Mouse (Mus musculus) stomach, embryonic 15.5 days (tissue): ENCODE results near the gene Ttll8. TPM values are rescaled to one million over a fixed set of nuclear protein-coding genes. Genes with fewer than 3 reads are reported as not detected.

Experiments used
- ATAC-seq: fragments of 200-750 bp; cut with Nextera tagmentation; 2 replicates; pipeline ENCODE4 v1.8.0; 2017; ENCODE audit warnings: low read depth, moderate number of reproducible peaks, moderate TSS enrichment; ENCODE audit not compliant: insufficient read depth, low FRiP score
- H3K27ac ChIP-seq: fragments of 300-500 bp; sonication (generic); 2 replicates; pipeline ENCODE4 v1.5.1; 2015; ENCODE audit warnings: mild to moderate bottlenecking, inconsistent platforms
- H3K27me3 ChIP-seq: fragments of 300-500 bp; sonication (generic); replicated peaks from 2 replicates; pipeline ENCODE4 v1.6.1; 2015; ENCODE audit warnings: inconsistent platforms
- H3K36me3 ChIP-seq: fragments of 300-500 bp; sonication (generic); 2 replicates; pipeline ENCODE4 v1.6.1; 2015; ENCODE audit warnings: inconsistent platforms
- H3K4me1 ChIP-seq: fragments of 300-500 bp; sonication (generic); 2 replicates; pipeline ENCODE4 v1.6.1; 2015; ENCODE audit warnings: inconsistent platforms
- H3K4me2 ChIP-seq: fragments of 300-500 bp; sonication (generic); 2 replicates; pipeline ENCODE4 v1.6.1; 2015; ENCODE audit warnings: mild to moderate bottlenecking, inconsistent platforms
- H3K4me3 ChIP-seq: fragments of 300-500 bp; sonication (generic); replicated peaks from 2 replicates; pipeline ENCODE4 v1.5.1; 2015; ENCODE audit warnings: inconsistent platforms
- H3K9ac ChIP-seq: fragments of 300-500 bp; sonication (generic); 2 replicates; pipeline ENCODE4 v1.6.1; 2015; ENCODE audit warnings: inconsistent platforms
- H3K9me3 ChIP-seq: fragments of 300-500 bp; sonication (generic); 2 replicates; pipeline ENCODE4 v1.6.1; 2016; ENCODE audit warnings: inconsistent platforms
- WGBS: fragments of 180-500 bp; shearing (Covaris S2); methylation state at CpG from one replicate; pipeline ENCODE4 v1.1.7; 2015; 5-methylcytosine and 5-hydroxymethylcytosine counted together
- polyA plus RNA-seq: library from polyadenylated mRNA; unstranded; fragments of >200 nt; fragmentation: Nextera tagmentation; extraction: Ambion mirVana; gene quantifications from 2 replicates; pipeline ENCODE4 v1.2.1, GENCODE M21; 2015

Ttll8 gene
- polyA plus RNA-seq, 1 experiment from 2014 or later, result not detected

DNA sequence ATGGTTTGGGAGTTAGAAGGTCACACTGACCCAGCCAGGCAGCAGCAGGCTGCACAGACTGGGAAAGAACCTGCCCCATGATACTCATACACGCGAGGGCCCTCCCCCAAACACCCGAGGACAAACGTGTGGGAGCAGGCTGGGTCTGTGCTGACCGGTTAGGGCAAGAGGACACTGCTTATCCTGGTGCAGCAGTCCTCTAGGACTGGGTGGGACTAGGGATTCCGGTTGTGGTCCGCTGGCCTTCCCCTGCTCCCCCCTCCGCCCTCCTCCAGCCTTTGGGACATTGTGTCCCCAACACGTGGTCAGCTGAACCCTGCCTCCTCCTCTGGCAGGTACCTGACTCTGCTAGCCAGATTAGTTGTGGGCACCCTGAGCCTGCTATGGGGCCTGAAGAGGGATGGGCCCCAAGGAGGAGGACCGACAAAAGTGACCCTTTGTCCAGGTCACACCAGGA is 78.6 kb downstream of the Ttll8 start:
- no peaks in the 10 kb centered on the region for H3K27me3 ChIP-seq
- peaks cover 6% of the 10 kb centered on the region; the same call in 1 of the 2 replicates for H3K4me1 ChIP-seq
- peak; percentile 47; the same call in 1 of the 2 replicates for ATAC-seq
- H3K4me3 ChIP-seq, result no peak overlapping the region
- 35% methylated on average over 10 of the region's 10 CpGs for WGBS
- H3K9ac ChIP-seq, result no peak overlapping the region
- no peaks in the 10 kb centered on the region for H3K9me3 ChIP-seq
- H3K4me2 ChIP-seq, result peak overlapping the region; percentile 33; the same call in 1 of the 2 replicates
- no peaks in the 10 kb centered on the region for H3K36me3 ChIP-seq
- H3K27ac ChIP-seq, result no peak overlapping the region

DNA sequence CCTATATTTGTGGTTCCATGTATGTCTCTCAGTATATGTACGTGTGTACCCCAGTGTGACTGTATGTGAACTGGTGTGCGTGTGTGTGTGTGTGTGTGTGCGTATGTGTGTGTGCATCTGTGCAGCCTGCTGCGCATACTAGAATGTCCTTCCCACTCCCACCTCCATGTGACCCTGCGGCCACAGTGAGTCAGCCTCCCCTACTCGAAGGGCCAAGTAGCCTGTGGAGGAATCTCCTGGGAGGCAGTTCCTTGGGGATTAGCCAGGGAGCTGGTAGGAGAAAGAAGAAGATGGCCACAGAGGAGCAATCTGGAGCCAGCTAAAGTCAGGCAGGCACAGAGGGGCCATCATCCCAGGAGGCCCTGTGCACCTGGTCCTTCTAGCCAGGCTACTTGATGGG is 79.7 kb downstream of the Ttll8 start:
- no peak overlapping the region for H3K4me3 ChIP-seq
- no peaks in the 10 kb centered on the region for H3K36me3 ChIP-seq
- H3K4me1 ChIP-seq, result peaks cover 6% of the 10 kb centered on the region; the same call in 1 of the 2 replicates
- no peak overlapping the region for H3K4me2 ChIP-seq
- H3K27ac ChIP-seq, result no peak overlapping the region
- H3K27me3 ChIP-seq, result no peaks in the 10 kb centered on the region
- no peak overlapping the region for H3K9ac ChIP-seq
- H3K9me3 ChIP-seq, result no peaks in the 10 kb centered on the region
- 84% methylated on average over 6 of the region's 6 CpGs for WGBS
- ATAC-seq, result no peak

DNA sequence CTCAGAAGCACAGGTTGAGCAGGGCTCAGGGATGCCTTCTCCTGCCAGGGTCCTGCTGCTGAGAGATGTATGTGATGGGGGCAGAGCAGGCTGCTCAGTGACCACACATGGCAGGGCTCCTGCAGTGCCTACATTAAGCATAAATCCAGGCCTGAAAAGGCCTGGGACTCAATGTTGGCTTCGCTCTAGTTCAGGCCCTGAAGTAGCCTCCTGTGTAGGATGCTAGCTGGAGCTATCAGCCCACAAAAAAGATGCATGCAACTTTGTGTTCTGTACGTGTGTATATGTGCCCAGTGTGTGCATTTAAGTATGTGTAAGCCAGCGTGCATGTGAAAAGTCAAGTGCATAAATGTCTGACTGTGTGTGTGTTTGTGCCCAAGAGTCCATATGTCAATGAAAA is 80.2 kb downstream of the Ttll8 start:
- Histone ChIP-seq H3K27me3 (no peaks in the 10 kb centered on the region), H3K4me3 (no peak overlapping the region), H3K9ac (no peak overlapping the region), H3K27ac (no peak overlapping the region), H3K9me3 (no peaks in the 10 kb centered on the region), H3K4me2 (no peak overlapping the region), H3K36me3 (no peaks in the 10 kb centered on the region), H3K4me1 (peaks cover 6% of the 10 kb centered on the region; the same call in 1 of the 2 replicates)
- ATAC-seq, result no peak
- WGBS, result 84% methylated on average over 3 of the region's 3 CpGs

DNA sequence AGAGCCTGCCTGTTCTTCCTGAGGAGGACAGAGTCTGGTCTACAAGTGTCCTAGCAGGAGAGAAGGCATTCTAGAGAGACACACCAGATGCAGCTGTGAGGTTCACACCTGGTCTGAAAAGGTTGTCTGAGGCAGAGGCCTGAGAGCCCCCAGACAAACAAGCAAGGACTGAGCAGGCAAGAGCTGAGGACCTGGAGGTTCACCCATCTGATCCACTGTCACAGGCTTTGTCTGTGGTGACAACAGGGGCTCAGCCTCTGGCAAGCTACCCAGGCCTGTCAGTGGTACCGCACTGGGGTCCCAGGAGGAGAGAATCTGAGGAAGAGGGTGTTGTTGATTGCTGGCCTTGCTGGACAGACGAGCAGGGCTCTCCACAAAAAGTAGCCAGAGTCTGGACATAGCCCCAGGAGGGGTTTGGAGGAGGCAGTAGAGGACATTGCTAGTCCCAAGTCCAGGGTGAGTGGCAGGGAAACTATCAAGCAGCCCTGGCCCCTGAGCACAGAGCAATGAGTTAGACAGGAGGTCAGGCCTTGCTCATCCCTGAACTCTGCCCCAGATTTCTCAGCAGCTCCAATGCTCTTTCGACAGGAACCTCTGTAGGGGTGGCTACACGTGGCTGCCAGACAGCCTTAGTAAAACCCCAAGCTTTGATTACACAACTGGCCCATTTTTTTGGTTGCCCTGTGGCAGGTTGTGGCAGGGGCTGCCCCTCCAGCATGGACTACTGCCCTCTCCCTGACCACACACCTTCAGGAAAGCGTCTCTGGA is 83.6 kb downstream of the Ttll8 start:
- Histone ChIP-seq H3K27me3 (no peaks in the 10 kb centered on the region), H3K4me3 (no peak overlapping the region), H3K27ac (no peak overlapping the region), H3K9ac (no peak overlapping the region), H3K36me3 (peaks cover 16% of the 10 kb centered on the region; the same call in 1 of the 2 replicates), H3K9me3 (no peaks in the 10 kb centered on the region), H3K4me2 (no peak overlapping the region), H3K4me1 (peaks cover 26% of the 10 kb centered on the region)
- no peak for ATAC-seq
- WGBS, result 68% methylated on average over 5 of the region's 5 CpGs

DNA sequence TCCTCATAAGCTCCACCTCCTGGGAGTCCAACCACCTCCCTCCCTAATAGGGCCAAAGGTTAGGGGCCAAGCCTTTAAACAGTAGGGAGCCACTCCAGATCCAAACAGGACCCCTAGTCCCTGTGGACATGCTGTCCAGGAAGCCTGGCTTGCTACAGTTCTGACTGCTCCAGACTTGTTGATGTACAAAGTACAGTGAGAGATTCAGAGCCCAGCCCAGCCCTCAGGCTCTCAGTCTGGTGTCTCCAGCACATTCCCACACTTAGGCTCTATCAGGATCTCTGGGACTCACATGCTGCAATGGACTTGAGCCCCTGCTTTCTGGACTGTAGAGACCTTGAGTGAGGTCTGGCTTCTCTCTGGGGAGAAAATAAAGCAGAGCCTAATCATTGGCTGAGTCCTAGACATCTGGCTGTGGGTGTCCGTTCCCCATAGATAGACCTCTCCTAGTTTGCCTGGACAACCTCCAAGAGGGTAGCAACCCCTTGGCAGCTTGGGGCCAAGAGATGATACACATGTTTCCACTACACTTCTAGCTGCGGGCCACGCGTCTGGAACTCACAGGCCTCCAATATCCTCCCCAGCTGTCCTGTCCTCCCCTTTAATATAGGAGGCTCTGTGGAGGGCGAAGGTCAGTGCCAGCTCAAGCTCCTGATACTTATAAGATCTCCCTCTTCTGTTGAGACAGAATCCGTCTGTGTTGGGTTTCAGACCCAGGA is 86.0 kb downstream of the Ttll8 start:
- ATAC-seq, result no peak
- no peak overlapping the region for H3K9ac ChIP-seq
- no peaks in the 10 kb centered on the region for H3K27me3 ChIP-seq
- H3K36me3 ChIP-seq, result peaks cover 24% of the 10 kb centered on the region
- no peaks in the 10 kb centered on the region for H3K9me3 ChIP-seq
- peaks cover 41% of the 10 kb centered on the region for H3K4me1 ChIP-seq
- H3K4me2 ChIP-seq, result no peak overlapping the region
- 66% methylated on average over 6 of the region's 6 CpGs for WGBS
- no peak overlapping the region for H3K4me3 ChIP-seq
- peak overlapping the region; percentile 68 for H3K27ac ChIP-seq

DNA sequence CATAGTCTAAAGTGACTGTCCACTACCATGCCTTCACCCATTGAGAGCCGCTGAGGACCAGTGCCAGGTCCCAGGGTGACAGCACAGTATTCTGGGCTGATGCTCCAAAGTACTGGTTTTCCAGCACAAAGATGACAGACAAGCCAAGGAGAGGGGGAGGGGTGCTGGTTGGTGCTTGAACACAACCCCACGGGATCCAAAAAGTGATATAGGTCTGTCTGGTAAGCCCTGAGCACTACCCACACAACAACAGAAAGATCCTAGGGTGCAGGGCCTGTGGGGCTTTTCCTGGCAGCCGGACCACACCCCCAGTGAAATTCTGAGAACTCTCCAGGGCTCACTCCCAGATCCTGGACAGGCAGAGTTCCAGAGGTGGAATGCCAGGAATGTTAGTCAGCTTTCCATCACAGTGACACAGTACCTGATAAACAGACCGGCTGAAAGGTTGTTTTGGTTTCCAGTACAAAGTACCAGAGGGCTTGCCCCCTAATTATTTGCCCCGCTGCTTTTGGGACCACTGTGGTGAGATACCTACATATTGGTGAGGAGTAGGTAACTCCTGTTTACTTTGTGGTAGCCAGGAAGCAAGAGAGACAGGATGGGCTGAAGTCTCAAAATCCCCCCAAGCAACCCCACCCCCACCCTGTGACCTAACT is 86.7 kb downstream of the Ttll8 start:
- H3K27me3 ChIP-seq, result no peaks in the 10 kb centered on the region
- peaks cover 41% of the 10 kb centered on the region for H3K4me1 ChIP-seq
- H3K36me3 ChIP-seq, result peaks cover 24% of the 10 kb centered on the region
- H3K9ac ChIP-seq, result no peak overlapping the region
- no peak overlapping the region for H3K4me2 ChIP-seq
- WGBS, result 19% methylated on average over 5 of the region's 5 CpGs
- H3K9me3 ChIP-seq, result no peaks in the 10 kb centered on the region
- no peak overlapping the region for H3K4me3 ChIP-seq
- peak overlapping the region; percentile 68 for H3K27ac ChIP-seq
- no peak for ATAC-seq

DNA sequence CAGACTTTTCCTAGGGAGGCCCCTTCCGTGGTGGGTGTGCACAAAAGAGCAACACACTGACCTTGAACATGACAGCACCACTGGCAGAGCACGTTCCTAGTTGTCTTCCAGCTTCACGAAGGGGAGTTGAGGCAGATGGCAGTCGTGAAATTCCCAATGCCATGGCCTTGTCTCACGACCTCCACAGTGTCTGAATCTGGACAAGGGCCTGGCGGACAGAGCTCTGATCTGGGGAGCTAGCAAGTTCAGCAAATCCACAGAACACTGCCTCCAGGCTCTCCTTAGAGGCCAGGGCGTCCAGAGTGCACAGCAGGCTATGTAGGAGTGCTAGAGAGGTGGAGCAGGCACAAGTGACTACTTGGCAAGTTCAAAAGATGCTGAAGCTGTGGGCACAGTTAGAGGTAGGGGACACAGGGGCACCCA is 87.3 kb downstream of the Ttll8 start:
- peaks cover 24% of the 10 kb centered on the region for H3K36me3 ChIP-seq
- H3K9ac ChIP-seq, result no peak overlapping the region
- peaks cover 41% of the 10 kb centered on the region for H3K4me1 ChIP-seq
- H3K4me3 ChIP-seq, result no peak overlapping the region
- ATAC-seq, result no peak
- no peaks in the 10 kb centered on the region for H3K27me3 ChIP-seq
- no peaks in the 10 kb centered on the region for H3K9me3 ChIP-seq
- WGBS, result 36% methylated on average over 7 of the region's 7 CpGs
- H3K4me2 ChIP-seq, result no peak overlapping the region
- H3K27ac ChIP-seq, result peak overlapping the region; percentile 68

DNA sequence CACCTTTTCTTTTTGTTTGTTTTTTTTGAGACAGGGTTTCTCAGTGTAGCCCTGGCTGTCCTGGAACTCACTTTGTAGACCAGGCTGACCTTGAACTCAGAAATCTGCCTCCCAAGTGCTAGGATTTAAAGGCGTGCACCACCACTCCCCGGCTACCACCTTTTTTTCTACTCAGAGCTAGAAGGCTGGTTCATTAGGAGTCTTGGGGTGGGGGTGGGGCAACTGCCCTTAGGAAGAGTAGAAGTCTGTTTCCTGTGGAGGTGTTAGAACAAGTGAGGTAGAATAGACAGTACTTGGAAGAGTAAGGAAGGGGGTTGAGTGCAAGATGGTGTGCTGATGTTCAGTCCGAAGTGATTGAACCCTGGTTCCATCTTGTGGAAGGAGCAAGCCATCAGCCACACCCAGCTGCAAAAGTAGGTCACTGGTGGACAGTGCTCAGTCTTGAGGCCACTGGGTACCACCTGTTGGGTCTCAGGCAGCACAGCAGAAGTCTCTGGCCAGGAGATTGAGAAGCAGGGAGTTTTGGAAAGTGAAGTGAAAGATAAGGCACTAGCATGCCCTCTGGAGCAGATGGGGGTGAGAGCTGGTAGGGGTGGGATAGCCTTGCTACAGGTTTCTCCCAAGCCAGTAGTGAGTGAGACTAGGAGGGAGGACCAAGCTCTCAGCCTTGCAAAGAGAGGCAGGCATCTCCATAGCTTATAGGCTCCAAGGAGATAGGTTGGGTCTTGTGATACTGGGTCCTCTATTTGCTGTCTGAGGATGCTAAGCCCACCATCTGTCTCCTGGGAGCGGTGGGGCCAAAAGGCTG is 88.1 kb downstream of the Ttll8 start:
- Histone ChIP-seq H3K27me3 (no peaks in the 10 kb centered on the region), H3K27ac (no peak overlapping the region), H3K36me3 (peaks cover 24% of the 10 kb centered on the region), H3K9me3 (no peaks in the 10 kb centered on the region), H3K4me2 (peak overlapping the region; percentile 86), H3K9ac (no peak overlapping the region), H3K4me3 (no peak overlapping the region), H3K4me1 (peaks cover 48% of the 10 kb centered on the region)
- no peak for ATAC-seq
- WGBS, result 60% methylated on average over 4 of the region's 4 CpGs

DNA sequence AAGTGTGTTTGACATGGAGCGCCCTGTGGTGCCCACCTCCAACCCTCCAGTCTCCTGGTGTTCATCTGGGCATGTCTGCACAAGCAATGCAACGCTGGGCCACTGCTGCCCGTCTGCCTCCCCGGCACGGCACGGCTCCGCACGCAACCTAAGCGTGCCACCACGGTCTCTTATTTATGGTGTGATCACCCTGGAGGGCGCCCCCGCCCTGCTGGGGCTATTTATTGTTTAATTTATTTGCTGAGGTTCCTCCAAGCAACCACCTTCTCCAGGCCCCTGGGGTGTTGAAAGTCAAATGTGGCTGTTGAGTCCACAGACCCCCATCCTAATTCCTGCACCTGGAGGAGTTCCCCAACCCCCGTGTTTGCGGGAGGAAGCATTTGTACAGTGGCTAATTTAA is 89.2 kb downstream of the Ttll8 start:
- Histone ChIP-seq H3K4me1 (peaks cover 48% of the 10 kb centered on the region), H3K4me2 (peak overlapping the region; percentile 86), H3K27ac (0 out of 2 replicates have a peak overlapping the region, but pooled peaks have one; percentile 10), H3K27me3 (no peaks in the 10 kb centered on the region), H3K9ac (peak overlapping the region; percentile 31; the same call in 1 of the 2 replicates), H3K9me3 (no peaks in the 10 kb centered on the region), H3K36me3 (peaks cover 24% of the 10 kb centered on the region), H3K4me3 (peak overlapping the region; percentile 78)
- 77% methylated on average over 14 of the region's 14 CpGs for WGBS
- ATAC-seq, result no peak

DNA sequence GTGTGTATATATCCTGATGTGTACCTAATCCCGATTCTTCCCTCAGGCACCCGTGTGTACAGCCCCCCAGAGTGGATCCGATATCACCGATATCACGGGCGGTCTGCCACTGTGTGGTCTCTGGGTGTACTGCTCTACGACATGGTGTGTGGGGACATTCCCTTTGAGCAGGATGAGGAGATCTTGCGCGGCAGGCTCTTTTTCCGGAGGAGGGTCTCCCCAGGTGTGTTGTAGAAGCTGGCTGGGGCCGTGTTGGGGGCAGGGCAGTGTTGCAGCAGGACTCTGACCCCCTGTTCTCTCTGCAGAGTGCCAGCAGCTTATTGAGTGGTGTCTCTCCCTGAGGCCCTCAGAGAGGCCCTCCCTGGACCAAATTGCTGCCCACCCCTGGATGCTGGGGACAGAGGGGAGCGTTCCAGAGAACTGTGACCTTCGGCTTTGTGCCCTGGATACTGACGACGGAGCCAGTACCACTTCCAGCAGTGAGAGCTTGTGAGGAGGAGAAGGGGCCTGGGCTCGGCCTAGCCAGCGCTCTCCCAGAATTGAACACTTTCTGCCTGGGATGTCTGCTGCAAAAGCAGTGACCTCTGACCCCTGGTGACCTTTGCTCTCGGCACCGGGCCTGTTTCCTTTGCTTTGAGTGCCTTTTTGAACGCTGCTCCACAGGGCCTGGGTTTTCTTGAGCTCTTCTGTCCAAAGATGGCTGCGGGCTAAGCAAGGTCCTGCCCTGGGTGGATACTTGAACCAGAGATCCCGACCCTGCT is 89.8 kb downstream of the Ttll8 start:
- peak overlapping the region; percentile 86 for H3K4me2 ChIP-seq

More for the DNA sequence above, 89.8 kb downstream of the Ttll8 start:
- Histone ChIP-seq H3K27ac (peak overlapping the region; percentile 97), H3K4me3 (peak overlapping the region; percentile 78), H3K9ac (peak overlapping the region; percentile 31), H3K36me3 (peaks cover 24% of the 10 kb centered on the region), H3K4me1 (peaks cover 48% of the 10 kb centered on the region), H3K9me3 (no peaks in the 10 kb centered on the region), H3K27me3 (no peaks in the 10 kb centered on the region)
- WGBS, result 28% methylated on average over 22 of the region's 22 CpGs
- ATAC-seq, result 0 out of 2 replicates have a peak, but pooled peaks have one; percentile 1
